Mouse (Mus musculus) megakaryocyte-erythroid progenitor cell, adult 5 weeks (primary cell): ENCODE data around the gene Olfr603. TPM values are rescaled to one million over a fixed set of nuclear protein-coding genes. Genes with fewer than 3 reads are reported as not detected.

Source experiments
- polyA plus RNA-seq: library from polyadenylated mRNA; stranded (reverse); fragments of >175 nt; gene quantifications from 2 replicates; pipeline ENCODE4 v1.2.3, GENCODE M21; 2012

Gene Olfr603
- not detected in 2 replicates for polyA plus RNA-seq

DNA sequence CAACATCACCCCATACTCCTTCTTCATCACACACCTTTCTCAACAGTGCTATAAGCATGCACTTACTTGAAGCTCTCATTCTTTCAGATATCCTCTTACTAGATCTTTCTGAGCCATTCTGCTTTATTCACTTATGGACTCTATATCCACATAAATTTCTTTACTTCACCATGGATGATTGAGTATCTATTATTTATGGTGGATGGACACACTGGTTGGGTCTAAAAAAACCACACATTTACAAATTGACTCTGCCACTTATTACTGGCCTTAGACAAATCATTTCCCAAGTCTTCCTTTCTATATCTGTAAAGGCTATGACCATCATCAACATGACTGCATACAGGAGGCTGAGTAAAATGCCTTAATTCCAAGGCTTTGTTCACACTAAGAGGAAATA, at the start of gene Olfr603:
Gene Olfr603 (minus strand): TSS at position 101 of the 400 bp plus-strand sequence.

GRCm38 (mm10) chr7:103414772-103415171, 28.8 kb upstream of the Olfr603 start, which contains the start of gene Usp17lc:
Usp17lc (plus strand) TSS chr7:103415072.

GRCm38 (mm10) chr7:103362555-103362954, 23.4 kb downstream of the Olfr603 start, which contains the start of gene Olfr601:
Olfr601 (minus strand) TSS chr7:103362655.

DNA sequence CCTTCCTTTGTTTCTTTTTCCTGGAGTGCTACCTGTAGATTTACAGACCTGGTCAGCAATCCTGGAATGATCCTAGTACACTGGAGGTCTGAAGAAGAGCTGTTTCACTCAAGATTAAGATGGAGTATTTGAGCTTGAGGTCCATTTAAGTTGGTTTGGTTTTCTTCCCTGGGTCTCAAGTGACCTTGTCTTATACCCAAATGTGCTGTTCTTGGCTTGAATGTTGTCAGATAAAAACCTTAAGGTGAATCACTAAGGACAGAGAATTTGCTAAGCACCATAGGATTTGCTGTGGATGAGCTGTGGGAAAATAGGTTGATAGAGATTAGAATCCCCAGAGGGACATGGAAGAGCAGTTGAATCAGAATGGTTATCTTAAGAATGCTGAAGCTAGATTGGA, 36.4 kb downstream of the Olfr603 start, which contains the start of gene Olfr600:
Gene Olfr600 (minus strand): TSS at position 101 of the 400 bp plus-strand sequence.

DNA sequence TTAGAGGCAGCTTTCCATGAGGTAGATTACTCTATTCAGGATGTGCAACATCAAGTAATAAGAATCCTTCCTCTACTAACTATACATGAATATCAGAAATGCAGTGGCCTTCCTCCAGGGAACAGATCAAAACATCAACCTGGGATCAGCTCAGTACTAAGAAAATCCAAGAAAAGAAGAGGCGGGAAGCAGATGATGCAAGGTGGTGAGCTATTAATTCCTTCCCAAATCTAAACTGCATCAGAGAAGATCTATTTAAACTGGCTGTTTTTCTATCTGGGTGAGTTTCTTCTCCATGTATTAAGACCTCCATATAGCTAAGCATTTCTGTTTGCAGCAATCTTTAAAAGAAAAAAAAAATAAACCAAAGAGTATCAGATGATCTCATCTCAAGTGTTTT, 50.4 kb downstream of the Olfr603 start, which contains the start of gene Olfr599:
Gene Olfr599 (plus strand): TSS at position 301 of the 400 bp plus-strand sequence.

Other genes with a start within 250 kb of the Olfr603 start
- not detected in 2 replicates for gene Olfr588-ps1, start 245.3 kb downstream of the Olfr603 start, polyA plus RNA-seq
- gene Olfr589, start 229.8 kb downstream of the Olfr603 start, polyA plus RNA-seq = not detected in 2 replicates
- gene Olfr591, start 207.8 kb downstream of the Olfr603 start, polyA plus RNA-seq = not detected in 2 replicates
- gene Olfr592, start 201.4 kb downstream of the Olfr603 start, polyA plus RNA-seq = not detected in 2 replicates
- gene Olfr593, start 174.3 kb downstream of the Olfr603 start, polyA plus RNA-seq = not detected in 2 replicates
- not detected in 2 replicates for gene Olfr594, start 169.2 kb downstream of the Olfr603 start, polyA plus RNA-seq
- not detected in 2 replicates for gene Usp17ld, start 133.7 kb downstream of the Olfr603 start, polyA plus RNA-seq
- gene Olfr596, start 80.5 kb downstream of the Olfr603 start, polyA plus RNA-seq = not detected in 2 replicates
- not detected in 2 replicates for gene Olfr597, start 69.9 kb downstream of the Olfr603 start, polyA plus RNA-seq
- not detected in 2 replicates for gene Olfr598, start 62.6 kb downstream of the Olfr603 start, polyA plus RNA-seq
- not detected in 2 replicates for gene Olfr599, start 50.3 kb downstream of the Olfr603 start, polyA plus RNA-seq
- not detected in 2 replicates for gene Olfr600, start 36.5 kb downstream of the Olfr603 start, polyA plus RNA-seq
- not detected in 2 replicates for gene Olfr601, start 23.5 kb downstream of the Olfr603 start, polyA plus RNA-seq
- not detected in 2 replicates for gene Usp17lc, start 28.9 kb upstream of the Olfr603 start, polyA plus RNA-seq
- not detected in 2 replicates for gene Olfr605, start 59.3 kb upstream of the Olfr603 start, polyA plus RNA-seq
- not detected in 2 replicates for gene Olfr606, start 62.9 kb upstream of the Olfr603 start, polyA plus RNA-seq
- not detected in 2 replicates for gene Olfr607, start 78.0 kb upstream of the Olfr603 start, polyA plus RNA-seq
- not detected in 2 replicates for gene Olfr608, start 83.7 kb upstream of the Olfr603 start, polyA plus RNA-seq
- not detected in 2 replicates for gene Olfr609, start 111.9 kb upstream of the Olfr603 start, polyA plus RNA-seq
- gene Olfr610, start 125.9 kb upstream of the Olfr603 start, polyA plus RNA-seq = not detected in 2 replicates
- gene Olfr611, start 134.7 kb upstream of the Olfr603 start, polyA plus RNA-seq = not detected in 2 replicates
- gene Olfr612, start 156.5 kb upstream of the Olfr603 start, polyA plus RNA-seq = not detected in 2 replicates
- not detected in 2 replicates for gene Olfr613, start 161.9 kb upstream of the Olfr603 start, polyA plus RNA-seq
- gene Olfr615, start 169.9 kb upstream of the Olfr603 start, polyA plus RNA-seq = not detected in 2 replicates
- not detected in 2 replicates for gene Olfr616, start 183.0 kb upstream of the Olfr603 start, polyA plus RNA-seq
- not detected in 2 replicates for gene Olfr617, start 186.9 kb upstream of the Olfr603 start, polyA plus RNA-seq
- gene Olfr618, start 203.9 kb upstream of the Olfr603 start, polyA plus RNA-seq = not detected in 2 replicates
- not detected in 2 replicates for gene Olfr619, start 214.4 kb upstream of the Olfr603 start, polyA plus RNA-seq
- not detected in 2 replicates for gene Olfr620, start 226.4 kb upstream of the Olfr603 start, polyA plus RNA-seq